Mouse (Mus musculus) megakaryocyte progenitor cell, adult 5-6 weeks (primary cell): ENCODE measurements around the gene Frmpd4. TPM values are rescaled to one million over a fixed set of nuclear protein-coding genes. Genes with fewer than 3 reads are reported as not detected.

Experiments
- ATAC-seq: replicated peaks from 2 replicates; pipeline ENCODE4 v1.8.0; 2016; ENCODE audit warnings: mild to moderate bottlenecking, moderate TSS enrichment, inconsistent platforms; ENCODE audit not compliant: poor library complexity
- total RNA-seq, 2 experiments: library from RNA; stranded (forward) in 1 of 2; stranded (reverse) in 1 of 2; fragments of 157-497, 149-512 nt in 1 of 2; fragments of 200-1000 nt in 1 of 2; gene quantifications; 2 replicates each; pipeline versions ENCODE4 v1.2.3 to v1.2.4; 2015 to 2017

Gene Frmpd4
- total RNA-seq (2015) (not detected in 2 replicates), total RNA-seq (2017) (not detected in 2 replicates)

GRCm38 (mm10) chrX:168577131-168577530, at the start of gene Frmpd4:
TSS of gene Frmpd4 (minus strand) at chrX:168577231.
- ATAC-seq = no peak

DNA sequence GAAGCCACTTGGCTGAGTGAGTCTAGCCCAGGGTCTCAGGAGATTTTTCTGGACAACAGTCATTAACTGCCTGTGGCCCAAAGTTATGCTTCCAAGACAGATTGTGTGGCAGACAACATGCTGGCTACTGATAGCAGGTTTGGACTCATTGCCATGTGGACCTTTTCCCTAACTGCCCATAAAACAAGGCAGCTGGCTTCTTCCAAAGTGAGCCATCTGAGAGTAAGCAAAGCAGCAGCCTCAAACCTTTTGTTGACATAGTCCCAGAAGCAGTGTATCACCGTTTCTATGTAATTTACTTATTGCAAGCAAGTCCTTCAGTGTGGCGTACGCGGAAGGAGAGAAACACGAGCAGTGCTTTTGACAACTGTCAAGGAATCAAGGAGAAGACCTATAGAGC, 18.2 kb upstream of the Frmpd4 start:
- no peak for ATAC-seq

DNA sequence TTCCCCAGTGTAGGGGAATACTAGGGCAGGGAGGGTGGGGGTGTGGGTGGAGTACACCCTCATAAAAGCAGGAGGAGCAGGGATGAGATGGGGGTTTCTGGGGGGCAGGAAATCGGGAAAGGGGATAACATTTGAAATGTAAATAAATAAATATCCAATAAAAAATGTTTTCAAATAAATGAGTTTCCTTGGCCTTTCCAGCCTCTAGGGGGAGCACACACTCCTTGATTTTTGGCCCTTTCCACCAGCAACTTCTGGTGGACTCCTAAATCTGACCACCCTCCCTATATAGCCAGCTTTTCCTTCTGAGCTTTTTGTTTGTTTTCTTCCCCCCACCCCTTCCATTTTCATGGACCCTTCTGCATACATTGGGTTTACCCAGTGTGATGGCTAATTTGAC, 7.3 kb upstream of the Frmpd4 start:
- peak; percentile 42; the same call in 1 of the 2 replicates for ATAC-seq

DNA sequence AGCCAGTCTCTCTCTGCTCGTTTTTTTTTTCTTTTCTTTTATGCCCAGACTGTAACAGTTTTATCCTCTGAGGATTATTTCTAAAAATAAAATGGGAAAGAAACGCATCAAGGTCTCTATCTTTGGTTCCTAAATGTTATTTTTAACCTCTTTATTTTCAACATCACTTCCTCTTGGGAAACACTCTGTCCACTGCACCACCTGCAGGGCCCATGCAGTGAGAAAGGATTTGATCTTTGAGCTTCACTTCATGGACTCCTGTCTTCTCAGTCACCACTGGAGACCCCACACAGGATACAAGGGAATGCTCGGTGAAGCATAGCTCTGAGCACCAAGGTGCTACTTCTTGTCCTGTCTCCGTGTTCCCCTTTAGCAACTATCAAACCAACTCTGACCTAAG, 5.2 kb downstream of the Frmpd4 start:
- ATAC-seq = peak; percentile 83

DNA sequence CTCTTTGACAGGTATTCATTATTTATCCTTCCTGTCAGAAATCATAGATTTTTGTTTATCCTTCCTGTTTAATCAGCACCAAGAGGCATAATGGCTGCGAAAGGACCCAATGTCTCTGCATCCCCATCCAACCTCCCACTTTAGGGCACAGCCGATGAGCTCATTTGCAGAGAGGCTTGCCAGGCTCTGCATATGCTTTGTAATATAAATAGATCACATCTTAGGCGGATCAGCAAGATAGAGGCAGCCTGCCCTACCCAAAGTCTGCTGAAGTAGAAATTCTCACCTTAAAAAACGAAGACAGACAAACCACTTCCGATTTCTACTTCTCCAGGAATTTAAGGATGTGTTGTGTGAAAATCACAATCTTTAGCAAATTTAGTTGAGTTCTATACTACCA, 7.8 kb downstream of the Frmpd4 start:
- no peak for ATAC-seq

GRCm38 (mm10) chrX:168505254-168505653, 71.8 kb downstream of the Frmpd4 start:
- ATAC-seq = no peak

GRCm38 (mm10) chrX:168455233-168455632, 121.8 kb downstream of the Frmpd4 start:
- peak; percentile 81 for ATAC-seq

GRCm38 (mm10) chrX:168431206-168431605, 145.8 kb downstream of the Frmpd4 start:
- no peak for ATAC-seq

DNA sequence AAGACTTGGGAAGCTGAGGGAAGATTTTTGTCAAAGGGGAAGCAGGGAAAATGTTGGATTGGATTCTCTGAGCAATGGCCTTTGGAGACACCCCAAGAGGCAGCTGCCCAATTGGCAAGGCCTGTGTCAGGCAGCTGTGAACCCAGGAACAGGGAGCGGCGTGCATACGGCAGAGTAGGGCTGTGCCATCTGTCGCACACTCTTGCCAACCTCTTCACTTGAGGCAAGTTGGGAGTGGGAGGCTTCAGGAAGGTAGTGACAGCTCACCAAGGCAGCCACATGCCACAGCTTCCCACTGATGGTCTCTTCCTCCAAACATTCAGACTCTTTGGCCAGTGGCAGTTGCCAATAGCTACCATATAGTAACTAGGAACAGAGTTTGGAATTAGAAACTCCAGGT, 147.2 kb downstream of the Frmpd4 start:
- no peak for ATAC-seq

- peak; percentile 86 for ATAC-seq
Measured at GRCm38 (mm10) chrX:168415403-168415802, 161.6 kb downstream of the Frmpd4 start.

- ATAC-seq = no peak
Measured at GRCm38 (mm10) chrX:168403512-168403911, 173.5 kb downstream of the Frmpd4 start.

GRCm38 (mm10) chrX:168350431-168350830, 226.6 kb downstream of the Frmpd4 start:
- ATAC-seq = no peak

- no peak for ATAC-seq
Measured at GRCm38 (mm10) chrX:168349320-168350225, 227.5 kb downstream of the Frmpd4 start.

- ATAC-seq = peak; percentile 65
Measured at GRCm38 (mm10) chrX:168338212-168338611, 238.8 kb downstream of the Frmpd4 start.

DNA sequence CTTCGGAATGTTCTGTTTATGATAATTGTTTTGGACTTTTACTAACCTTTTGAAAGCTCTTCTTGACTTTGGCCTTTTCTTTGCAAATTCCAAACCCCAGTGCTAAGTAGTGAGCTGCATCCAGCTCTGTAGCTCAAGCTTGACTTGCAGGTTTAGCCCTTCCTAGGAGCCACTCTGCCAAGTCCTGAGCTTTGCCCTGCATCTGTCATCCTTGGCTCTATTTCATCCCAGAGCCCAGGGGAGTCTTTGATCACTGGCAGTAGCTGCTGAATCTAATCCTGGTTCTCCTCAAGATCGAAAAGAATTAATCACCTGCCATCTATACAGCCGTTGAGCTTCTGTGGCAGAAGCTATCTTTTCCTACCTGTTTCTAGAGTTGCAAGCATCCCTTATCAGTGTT, 251.9 kb downstream of the Frmpd4 start:
- no peak for ATAC-seq

- ATAC-seq = peak; percentile 54; the same call in 1 of the 2 replicates
Measured at GRCm38 (mm10) chrX:168312158-168312557, 264.9 kb downstream of the Frmpd4 start.

GRCm38 (mm10) chrX:168310143-168310542, 266.9 kb downstream of the Frmpd4 start:
- ATAC-seq = no peak

GRCm38 (mm10) chrX:168292506-168292905, 284.5 kb downstream of the Frmpd4 start:
- no peak for ATAC-seq

- no peak for ATAC-seq
Measured at GRCm38 (mm10) chrX:168207034-168207433, 370.0 kb downstream of the Frmpd4 start.

GRCm38 (mm10) chrX:168191944-168192343, 385.1 kb downstream of the Frmpd4 start:
- no peak for ATAC-seq

DNA sequence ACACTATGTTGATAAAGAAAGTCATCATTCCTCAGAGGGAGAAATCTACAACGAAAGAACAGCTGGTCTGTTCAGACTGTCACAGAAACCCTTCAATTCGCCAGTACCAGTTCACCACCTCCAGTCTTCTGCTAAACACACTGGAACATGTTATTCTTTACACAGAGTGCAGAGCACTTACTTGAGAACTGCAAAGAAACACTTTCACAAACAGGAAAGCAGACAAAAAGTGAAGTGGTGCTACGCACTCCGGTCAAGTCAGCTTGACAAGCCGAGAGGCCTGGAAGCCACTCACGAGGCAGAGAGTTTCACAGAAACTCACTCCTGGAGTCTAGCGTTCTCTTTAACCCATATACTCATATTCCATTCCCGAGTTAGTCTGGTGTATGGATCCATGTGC, 387.5 kb downstream of the Frmpd4 start:
- no peak for ATAC-seq

DNA sequence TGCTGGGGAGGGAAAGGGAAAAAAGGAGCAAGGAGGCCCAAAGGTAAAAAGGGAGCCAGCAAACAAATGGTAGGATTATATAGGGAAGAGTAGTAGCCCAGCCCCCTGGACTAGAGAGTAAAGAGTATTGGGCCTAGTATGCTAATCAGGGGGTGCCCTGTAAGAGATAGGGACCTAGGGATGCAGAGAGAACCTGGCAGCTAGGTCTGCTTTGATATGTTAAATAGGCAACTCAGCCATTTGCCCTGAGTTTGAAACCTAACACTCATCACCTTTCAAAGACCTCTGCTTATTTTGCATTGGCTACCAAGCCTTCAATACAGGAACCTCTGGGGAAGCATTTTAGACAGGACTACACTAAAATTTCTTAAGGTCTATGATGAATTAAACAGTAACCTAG, 414.0 kb downstream of the Frmpd4 start:
- no peak for ATAC-seq

- ATAC-seq = no peak
Measured at GRCm38 (mm10) chrX:168158866-168159265, 418.2 kb downstream of the Frmpd4 start.
